Mouse (Mus musculus) heart, adult 2 months (tissue): ENCODE measurements around the gene Peli1. TPM values are rescaled to one million over a fixed set of nuclear protein-coding genes. Genes with fewer than 3 reads are reported as not detected.

ENCODE experiments used
- DNase-seq, 2 experiments: peaks; one replicate each; pipeline ENCODE4 v3.0.0; 2021
- H3K27ac ChIP-seq: fragments of 200-600 bp; 2 replicates; pipeline ENCODE4 v1.8.1; 2022
- H3K27me3 ChIP-seq: fragments of 200-500 bp; 2 replicates; pipeline ENCODE4 v1.6.1; 2012; ENCODE audit warnings: mild to moderate bottlenecking, low read length, inconsistent platforms, mixed read lengths; ENCODE audit not compliant: control insufficient read depth, insufficient read depth
- H3K36me3 ChIP-seq: fragments of 200-500 bp; 2 replicates; pipeline ENCODE4 v1.6.1; 2012; ENCODE audit warnings: low read length, inconsistent platforms; ENCODE audit not compliant: control insufficient read depth, insufficient read depth
- H3K4me1 ChIP-seq: fragments of 200-500 bp; 2 replicates; pipeline ENCODE4 v1.6.1; 2011; ENCODE audit warnings: low read length; ENCODE audit not compliant: control insufficient read depth, insufficient read depth
- H3K4me3 ChIP-seq: fragments of 200-600 bp; 2 replicates; pipeline ENCODE4 v1.8.1; 2022
- H3K79me2 ChIP-seq: fragments of 200-500 bp; replicated peaks from 2 replicates; pipeline ENCODE4 v1.6.1; 2012; ENCODE audit warnings: mild to moderate bottlenecking, inconsistent platforms, low read length, moderate library complexity, mixed read lengths; ENCODE audit not compliant: control insufficient read depth, insufficient read depth
- H3K9ac ChIP-seq: fragments of 200-500 bp; 2 replicates; pipeline ENCODE4 v1.6.1; 2012; ENCODE audit warnings: low read depth, mild to moderate bottlenecking, control low read depth, inconsistent platforms, low read length, mixed read lengths
- CTCF ChIP-seq: fragments of 200-600 bp; IDR thresholded peaks from 2 replicates; pipeline ENCODE4 v1.8.1; 2022; ENCODE audit warnings: antibody characterized with exemption, mild to moderate bottlenecking, moderate library complexity
- EP300 ChIP-seq: fragments of 200-500 bp; IDR thresholded peaks from 2 replicates; pipeline ENCODE4 v1.6.1; 2011; ENCODE audit warnings: low read depth, low read length, control low read depth; ENCODE audit not compliant: insufficient read depth
- POLR2A ChIP-seq: fragments of 200-500 bp; IDR thresholded peaks from 2 replicates; pipeline ENCODE4 v1.6.1; 2011; ENCODE audit warnings: mild to moderate bottlenecking, low read depth, low read length, control low read depth; ENCODE audit not compliant: insufficient read depth
- WGBS: fragments of 180-500 bp; shearing (Covaris S2); methylation state at CpG from one replicate; pipeline ENCODE4 v1.1.7; 2018; 5-methylcytosine and 5-hydroxymethylcytosine counted together
- intact Hi-C: fragments of 180-260 bp; cut with DNase I; formaldehyde crosslinking; loops from one replicate; pipeline ENCODE4 v1.15.1; 2025
- polyA plus RNA-seq: library from polyadenylated mRNA; depleted of rRNA; stranded (reverse); fragments of >200 nt; gene quantifications from 2 replicates; pipeline ENCODE4 v1.2.3, GENCODE M21; 2012
- total RNA-seq, 2 experiments: library from RNA; stranded (reverse); gene quantifications; 2 replicates each; pipeline ENCODE4 v1.2.3; 2021

The Peli1 gene
- total and polyA plus RNA-seq, 3 experiments: 6.2 to 13.7 (median 13.6) TPM

- intact Hi-C loops: loop anchor here (2.0 to 5.0 kb wide), 4 partner anchors 34 to 261 kb away; partner anchors contain the start of genes Lgalsl and Vps54
- H3K4me1 ChIP-seq: peaks cover 4% of the 10 kb centered on the region
Measured at GRCm38 (mm10) chr11:21093081-21093815, 2.2 kb downstream of the Peli1 start.

DNA sequence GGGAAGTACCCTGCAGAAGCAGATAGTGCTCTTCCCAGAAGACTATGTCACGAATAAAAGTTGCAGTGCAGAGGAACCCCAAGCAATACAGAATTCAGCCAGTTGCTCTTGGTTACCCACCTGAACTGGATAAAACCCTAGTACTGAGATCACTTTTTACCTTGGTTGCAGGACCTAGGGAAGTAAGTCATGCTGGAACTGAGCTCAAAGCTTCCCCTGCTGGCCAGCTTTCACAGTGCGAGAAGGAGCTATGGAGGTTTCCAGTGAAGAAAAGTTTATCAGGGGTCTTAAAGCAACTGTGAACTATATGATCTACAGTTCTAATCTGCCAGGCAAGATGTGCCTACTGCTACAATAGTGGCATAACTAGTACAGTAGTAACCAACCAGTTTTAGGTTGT, 5.5 kb downstream of the Peli1 start:
- intact Hi-C loops: no loop called here
- WGBS: 83% methylated on average over 2 of the region's 2 CpGs
- Histone ChIP-seq H3K4me1 (peaks cover 8% of the 10 kb centered on the region), H3K4me3 (no peak overlapping the region), H3K9ac (no peak overlapping the region), H3K36me3 (peaks cover 10% of the 10 kb centered on the region), H3K79me2 (peaks cover 10% of the 10 kb centered on the region), H3K27ac (no peak overlapping the region), H3K27me3 (no peaks in the 10 kb centered on the region)
- no peak for DNase-seq
- TF ChIP-seq EP300 (no peak), CTCF (peak; percentile 46)

More at GRCm38 (mm10) chr11:21093081-21093815, 2.2 kb downstream of the Peli1 start:
- peaks cover 5% of the 10 kb centered on the region for H3K79me2 ChIP-seq
- peak overlapping the region; percentile 99; the same call in 1 of the 2 replicates for H3K4me3 ChIP-seq
- peak overlapping the region; percentile 16; the same call in 1 of the 2 replicates for H3K27ac ChIP-seq
- H3K9ac ChIP-seq: no peak overlapping the region
- H3K27me3 ChIP-seq: no peaks in the 10 kb centered on the region
- TF ChIP-seq POLR2A: no peak
- no peak for TF ChIP-seq CTCF
- no peak for TF ChIP-seq EP300
- no peak for DNase-seq
- 35% methylated on average over 3 of the region's 3 CpGs for WGBS
- H3K36me3 ChIP-seq: peaks cover 7% of the 10 kb centered on the region

DNA sequence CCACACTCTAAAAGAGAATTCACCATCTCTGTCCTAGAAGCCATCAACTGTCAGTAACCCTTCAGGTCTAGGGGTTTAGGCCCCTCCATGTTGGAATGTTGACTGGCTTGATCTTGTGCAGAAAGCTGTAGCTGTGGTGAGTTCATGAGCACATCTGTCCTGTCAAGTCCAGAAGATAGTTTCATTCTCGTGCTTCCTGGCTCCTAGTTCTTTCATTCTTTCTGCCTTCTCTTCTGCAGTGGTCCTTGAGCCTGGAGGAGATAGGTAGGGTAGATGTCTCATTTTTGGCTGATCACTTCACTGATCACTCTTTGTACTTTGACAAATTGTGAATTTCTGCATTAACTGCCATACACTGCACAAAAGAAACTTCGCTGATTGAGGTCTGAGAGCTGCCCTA, 7.4 kb downstream of the Peli1 start:
- no peak for TF ChIP-seq POLR2A
- no peak for TF ChIP-seq CTCF
- no peak for TF ChIP-seq EP300
- H3K4me1 ChIP-seq: peaks cover 6% of the 10 kb centered on the region
- no peak overlapping the region for H3K4me3 ChIP-seq
- H3K79me2 ChIP-seq: peaks cover 10% of the 10 kb centered on the region
- DNase-seq: no peak
- no peak overlapping the region for H3K27ac ChIP-seq
- no peak overlapping the region for H3K9ac ChIP-seq
- WGBS: 67% methylated on average over 2 of the region's 2 CpGs
- H3K27me3 ChIP-seq: no peaks in the 10 kb centered on the region
- H3K36me3 ChIP-seq: peaks cover 8% of the 10 kb centered on the region
- intact Hi-C loops: no loop called here

DNA sequence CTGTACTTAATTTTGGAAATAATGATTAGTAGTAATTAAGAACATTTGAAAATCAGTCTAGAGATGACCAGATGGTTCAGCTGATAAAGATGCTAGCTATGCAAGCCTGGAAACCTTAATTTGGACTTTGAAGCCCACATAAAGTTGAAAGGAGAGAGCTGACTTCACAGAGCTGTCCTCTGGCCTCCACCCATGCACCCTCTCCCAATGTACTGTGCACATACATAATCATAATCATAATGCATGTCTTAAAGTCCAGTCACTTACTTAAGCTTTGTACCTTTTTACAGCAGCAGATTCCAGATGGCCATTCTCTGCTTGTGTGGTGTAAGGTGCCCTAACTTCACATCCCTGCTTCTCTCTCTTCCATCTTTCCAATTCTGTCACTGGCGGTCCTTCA, 9.6 kb downstream of the Peli1 start:
- TF ChIP-seq POLR2A: no peak
- TF ChIP-seq EP300: no peak
- no peak for TF ChIP-seq CTCF
- H3K9ac ChIP-seq: no peak overlapping the region
- intact Hi-C loops: no loop called here
- H3K27ac ChIP-seq: no peak overlapping the region
- peaks cover 13% of the 10 kb centered on the region for H3K4me1 ChIP-seq
- no peak overlapping the region for H3K4me3 ChIP-seq
- H3K36me3 ChIP-seq: peaks cover 13% of the 10 kb centered on the region
- H3K27me3 ChIP-seq: no peaks in the 10 kb centered on the region
- peaks cover 13% of the 10 kb centered on the region for H3K79me2 ChIP-seq
- WGBS: 97% methylated on average over 1 of the region's 1 CpGs
- DNase-seq: no peak

- Histone ChIP-seq H3K4me1 (peaks cover 13% of the 10 kb centered on the region), H3K27ac (no peak overlapping the region), H3K9ac (no peak overlapping the region), H3K79me2 (peaks cover 11% of the 10 kb centered on the region), H3K4me3 (no peak overlapping the region), H3K36me3 (peaks cover 13% of the 10 kb centered on the region), H3K27me3 (no peaks in the 10 kb centered on the region)
- intact Hi-C loops: no loop called here
- WGBS: 39% methylated on average over 4 of the region's 4 CpGs
- no peak for DNase-seq
- TF ChIP-seq EP300: no peak
- no peak for TF ChIP-seq POLR2A
- no peak for TF ChIP-seq CTCF
Measured at GRCm38 (mm10) chr11:21101286-21101685, 10.2 kb downstream of the Peli1 start.

DNA sequence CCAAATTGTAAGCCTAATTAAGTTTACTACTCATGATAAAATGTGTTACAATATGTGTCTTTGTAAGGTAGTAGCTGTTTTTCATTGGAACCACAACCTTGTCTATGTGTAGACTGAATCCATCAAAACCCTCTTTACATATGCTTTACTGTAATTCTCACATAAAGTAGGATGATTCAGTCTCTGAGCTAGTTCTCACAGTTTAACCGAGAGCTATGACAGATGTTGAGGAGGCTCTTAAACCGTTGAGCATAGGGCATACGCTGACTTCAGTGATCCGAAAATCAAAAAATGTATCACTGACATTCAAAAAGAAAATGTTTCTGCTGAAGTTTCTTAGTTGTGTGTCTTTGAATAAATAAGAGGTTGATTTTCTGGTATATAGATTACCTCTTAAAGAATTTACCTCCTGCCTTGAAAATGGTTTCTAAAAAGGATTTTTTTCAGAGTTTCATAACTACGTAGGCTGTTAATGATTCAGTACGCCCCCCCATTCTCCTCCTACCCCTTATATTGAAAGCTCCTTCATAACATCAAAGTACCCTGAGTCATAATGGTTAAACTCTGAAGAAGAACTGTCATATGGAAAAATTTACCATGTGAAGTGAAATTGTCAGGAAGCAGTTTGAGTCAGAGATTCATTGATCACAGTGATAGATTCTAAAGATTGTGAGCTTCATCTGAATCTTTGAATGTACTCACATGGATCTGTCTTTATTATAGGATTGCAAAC, 11.3 kb downstream of the Peli1 start:
- no peak overlapping the region for H3K4me3 ChIP-seq
- WGBS: 89% methylated on average over 6 of the region's 6 CpGs
- peaks cover 13% of the 10 kb centered on the region for H3K4me1 ChIP-seq
- TF ChIP-seq EP300 (no peak), CTCF (no peak), POLR2A (no peak)
- no peaks in the 10 kb centered on the region for H3K27me3 ChIP-seq
- no peak overlapping the region for H3K27ac ChIP-seq
- peaks cover 10% of the 10 kb centered on the region for H3K79me2 ChIP-seq
- DNase-seq: no peak
- H3K9ac ChIP-seq: no peak overlapping the region
- H3K36me3 ChIP-seq: peaks cover 13% of the 10 kb centered on the region
- intact Hi-C loops: no loop called here
